Mouse (Mus musculus): ENCODE results near the gene Ptgfrn.

The Ptgfrn gene

DNA sequence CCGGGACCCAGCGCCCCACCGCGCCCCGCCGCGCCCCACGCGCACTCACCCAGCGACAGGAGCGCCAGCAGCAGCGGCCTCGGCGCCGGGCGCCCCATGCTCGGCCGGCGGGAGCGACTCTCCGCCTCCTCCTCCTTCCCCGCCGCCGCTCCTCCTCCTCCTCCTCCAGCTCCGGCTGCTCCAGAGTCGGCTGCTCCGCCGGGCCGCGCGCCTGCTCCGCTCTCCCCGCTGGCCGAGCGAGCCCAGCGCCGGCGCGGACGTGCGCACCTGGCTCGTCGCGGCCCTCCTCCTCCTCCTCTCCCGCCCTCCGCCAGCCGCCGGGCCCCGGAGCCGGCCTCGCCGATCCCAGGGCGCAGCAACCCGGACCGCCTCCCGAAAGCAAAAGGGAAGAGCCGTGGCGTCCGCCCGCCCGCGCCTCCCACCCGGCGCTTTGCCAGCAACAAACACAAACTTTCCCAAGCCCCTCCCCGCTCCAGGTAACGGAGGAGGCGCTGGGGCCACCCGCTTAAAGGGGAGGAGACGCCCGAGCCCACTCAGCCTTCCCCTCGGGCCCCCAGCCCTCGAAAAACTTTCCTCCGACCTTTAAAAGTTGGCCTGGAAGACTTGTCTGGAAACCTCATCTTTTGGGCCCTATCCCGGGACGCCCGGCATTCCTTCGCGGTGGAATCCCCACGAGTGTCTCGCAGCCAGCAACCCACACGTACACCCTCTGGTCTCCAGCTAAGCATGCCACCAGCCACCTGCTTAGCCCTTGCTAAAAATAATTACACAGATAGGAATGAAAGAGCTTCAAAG is at the start of gene Ptgfrn:
Gene Ptgfrn (minus strand): TSS at position 236 of the 795 bp plus-strand sequence.
- DNase-seq = peak; percentile 67

- no peak for DNase-seq
Measured at GRCm38 (mm10) chr3:101159701-101160100, 49.6 kb upstream of the Ptgfrn start.

- no peak for DNase-seq
Measured at GRCm38 (mm10) chr3:101154067-101154466, 44.0 kb upstream of the Ptgfrn start.

DNA sequence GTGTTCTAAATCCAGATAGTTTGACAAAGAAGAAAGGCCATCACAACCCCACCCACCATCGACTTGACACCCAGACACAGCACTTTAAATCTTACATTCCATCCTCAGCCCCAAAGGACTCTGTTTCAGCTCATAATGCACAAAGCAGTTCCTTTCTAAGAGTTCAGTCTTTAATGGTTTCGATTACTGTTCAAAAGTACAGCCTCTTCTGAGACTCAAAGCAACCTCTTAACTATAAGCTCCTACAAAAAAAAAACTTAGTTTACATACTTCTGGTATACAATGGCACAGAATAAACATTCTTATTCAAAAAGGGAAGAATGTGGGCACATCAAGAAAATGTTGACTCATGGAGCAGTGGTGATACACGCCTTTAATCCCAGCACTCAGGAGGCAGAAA is 43.3 kb upstream of the Ptgfrn start:
- DNase-seq = no peak

DNA sequence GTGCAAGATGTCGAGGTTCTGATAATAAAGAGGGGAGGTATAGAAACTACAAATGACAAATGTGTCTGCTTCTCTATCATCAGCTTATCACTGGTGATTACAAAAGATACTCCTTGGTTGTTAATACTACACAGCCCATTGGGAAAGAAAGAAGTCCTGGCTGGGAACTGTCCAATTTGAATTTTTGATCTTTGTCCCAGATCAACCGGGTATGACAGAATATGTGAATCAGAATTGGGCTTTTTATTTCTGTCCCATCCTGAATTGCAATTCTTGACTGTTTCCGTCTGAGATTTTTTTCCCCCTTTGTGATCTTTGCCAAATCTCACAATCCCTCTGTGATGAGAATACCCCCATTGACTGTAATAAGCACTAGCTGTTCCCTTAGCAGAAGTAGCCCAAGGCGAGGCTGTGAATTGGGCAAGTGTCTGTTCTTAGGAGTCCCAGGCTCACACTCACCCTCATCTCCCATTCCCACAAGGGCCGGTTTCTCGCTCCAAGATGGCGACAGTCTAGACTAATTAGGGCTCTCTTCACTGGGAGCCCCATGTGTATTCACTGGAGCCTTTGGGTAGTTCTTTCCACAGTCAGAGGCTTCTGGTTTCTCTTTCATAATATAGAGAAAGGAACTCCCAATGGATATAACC is 36.2 kb upstream of the Ptgfrn start:
- no peak for DNase-seq

DNA sequence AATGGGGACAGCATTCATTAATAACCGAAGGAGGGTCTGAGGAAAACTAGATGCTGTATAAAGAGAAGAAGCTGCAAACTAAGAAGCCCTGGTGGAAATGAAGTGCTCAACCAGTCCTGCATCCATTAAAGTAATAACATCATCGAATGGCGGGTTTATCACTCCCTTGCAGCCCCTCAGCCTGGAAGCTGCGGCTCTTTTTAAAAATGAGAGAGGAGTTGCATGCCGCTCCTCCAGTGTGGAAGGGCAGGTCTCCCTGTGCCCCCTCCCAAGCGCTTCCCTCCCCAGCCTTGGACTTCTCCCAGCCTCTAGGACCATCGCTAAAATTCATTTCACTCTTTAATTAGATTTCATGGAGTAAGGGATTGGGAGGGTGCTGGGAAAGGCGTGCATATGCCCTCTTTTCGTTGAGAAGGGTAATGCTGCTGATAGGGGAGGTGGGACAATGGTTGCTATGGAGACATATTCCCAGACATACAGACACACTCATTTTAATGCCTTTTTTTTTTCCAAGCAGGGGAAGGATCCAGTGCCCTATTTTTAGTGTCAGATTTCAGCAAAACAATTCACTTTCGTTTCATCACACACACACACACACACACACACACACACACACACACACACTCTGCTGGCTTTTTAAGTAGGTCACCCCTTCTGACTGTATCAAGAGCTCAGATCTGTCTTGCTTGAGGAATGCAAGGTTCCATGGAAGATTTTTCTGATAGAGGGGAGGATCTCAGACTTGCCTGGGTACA is 35.4 kb upstream of the Ptgfrn start:
- DNase-seq = peak; percentile 25

DNA sequence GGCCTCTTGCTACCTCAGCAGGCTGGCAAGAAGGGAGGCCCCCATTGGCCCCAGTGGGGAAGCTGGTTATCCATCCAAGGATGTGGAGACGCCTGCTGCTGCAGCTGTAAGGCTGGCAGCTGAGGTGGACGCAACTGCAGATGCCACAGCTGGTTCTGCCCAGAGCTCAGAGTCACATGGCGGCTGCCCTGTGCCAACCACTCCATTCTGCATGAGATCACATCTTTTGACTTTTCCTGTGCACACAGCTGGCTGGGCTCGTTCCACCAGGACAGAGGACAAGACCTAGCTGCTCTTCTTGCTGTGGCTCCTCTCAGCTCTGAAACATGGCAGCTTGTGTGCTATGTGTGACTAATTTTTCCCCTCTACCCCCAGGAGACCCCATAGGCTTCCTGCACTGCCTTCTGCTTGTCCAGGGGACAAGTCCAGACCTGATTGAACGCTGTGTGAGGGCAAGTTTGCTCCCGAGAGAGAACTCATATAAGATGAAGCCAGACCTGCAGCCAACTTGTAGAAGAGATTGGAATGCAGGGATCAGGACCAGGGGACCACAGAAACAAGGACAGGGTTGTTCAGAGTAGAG is 34.4 kb upstream of the Ptgfrn start:
- no peak for DNase-seq

- no peak for DNase-seq
Measured at GRCm38 (mm10) chr3:101143465-101143864, 33.4 kb upstream of the Ptgfrn start.

DNA sequence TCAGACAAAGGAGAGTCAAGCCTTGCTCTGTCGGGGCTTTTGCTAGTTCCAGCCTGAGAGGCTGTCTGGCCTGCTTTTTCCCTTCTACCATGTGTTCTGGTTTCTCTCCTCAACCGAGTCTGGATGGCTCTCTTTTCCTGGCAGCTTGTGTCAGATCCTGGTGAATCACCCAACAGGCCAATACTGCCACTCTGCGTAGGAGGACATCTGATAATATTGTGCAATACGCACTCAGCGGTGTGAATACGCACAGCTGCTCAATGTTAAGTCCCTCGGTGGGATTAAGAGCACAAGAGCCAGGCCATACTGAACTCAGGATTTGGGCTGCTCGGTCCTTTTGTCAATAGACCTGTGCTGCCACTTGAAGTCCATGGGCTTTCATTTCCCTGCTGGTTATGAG is 31.8 kb upstream of the Ptgfrn start:
- DNase-seq = no peak

GRCm38 (mm10) chr3:101139958-101140357 is 29.9 kb upstream of the Ptgfrn start:
- no peak for DNase-seq

DNA sequence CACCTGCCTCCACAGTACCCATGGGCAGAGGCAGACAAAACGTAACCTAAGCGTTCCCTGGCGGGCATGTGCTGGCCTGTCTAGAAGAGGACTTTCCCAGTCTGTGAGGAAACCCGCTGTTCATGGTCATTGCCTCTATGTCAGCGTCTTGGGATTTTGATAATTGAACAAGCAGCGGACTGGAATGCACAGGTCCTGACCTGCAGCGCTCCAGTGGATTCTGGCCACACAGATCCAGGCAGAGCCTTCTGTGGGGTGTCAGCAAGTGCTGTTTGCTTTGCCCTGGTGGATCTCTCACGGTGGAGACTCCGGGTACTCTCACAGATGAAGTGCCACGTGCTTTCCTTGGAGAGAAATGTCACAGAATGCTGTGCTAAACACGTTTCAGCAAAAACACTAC is 26.4 kb upstream of the Ptgfrn start:
- no peak for DNase-seq

- DNase-seq = no peak
Measured at GRCm38 (mm10) chr3:101134861-101135260, 24.8 kb upstream of the Ptgfrn start.

DNA sequence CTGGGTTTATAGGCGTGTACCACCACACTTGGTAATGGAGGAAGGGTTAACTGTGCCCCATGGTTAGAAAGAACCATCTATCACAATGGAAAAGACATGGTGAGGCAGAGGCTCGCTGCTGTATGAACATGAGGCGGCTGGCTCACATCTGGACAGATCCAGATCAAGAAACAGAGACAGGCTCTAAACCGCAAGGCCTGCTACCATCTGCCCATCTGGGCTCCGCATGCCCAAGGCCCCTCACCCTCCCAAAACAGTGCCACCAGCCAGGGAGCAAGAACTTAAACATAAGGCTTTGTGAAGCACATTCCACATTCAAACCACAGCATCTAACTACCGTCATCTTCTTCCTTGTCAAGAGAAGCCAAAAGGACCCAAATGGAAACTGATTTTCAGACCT is 22.9 kb upstream of the Ptgfrn start:
- DNase-seq = no peak

DNA sequence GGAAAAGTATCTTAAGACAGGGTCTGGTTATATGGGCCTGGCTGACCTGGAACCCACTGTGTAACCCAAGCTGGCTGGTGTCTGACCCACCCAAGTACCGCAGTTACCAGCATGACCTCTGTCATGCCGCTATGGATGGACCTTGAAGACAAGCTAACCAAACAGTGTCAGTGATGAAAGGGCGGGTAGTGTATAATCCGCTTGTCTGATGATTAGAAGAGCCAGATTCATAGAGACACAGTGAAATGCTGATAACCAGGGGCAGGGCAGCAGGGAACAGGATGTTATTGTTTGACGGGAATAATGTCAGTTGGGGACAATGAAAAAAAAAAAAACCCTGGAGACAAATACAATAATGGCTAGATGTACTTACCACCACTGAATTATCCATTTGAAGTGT is 21.7 kb upstream of the Ptgfrn start:
- no peak for DNase-seq

DNA sequence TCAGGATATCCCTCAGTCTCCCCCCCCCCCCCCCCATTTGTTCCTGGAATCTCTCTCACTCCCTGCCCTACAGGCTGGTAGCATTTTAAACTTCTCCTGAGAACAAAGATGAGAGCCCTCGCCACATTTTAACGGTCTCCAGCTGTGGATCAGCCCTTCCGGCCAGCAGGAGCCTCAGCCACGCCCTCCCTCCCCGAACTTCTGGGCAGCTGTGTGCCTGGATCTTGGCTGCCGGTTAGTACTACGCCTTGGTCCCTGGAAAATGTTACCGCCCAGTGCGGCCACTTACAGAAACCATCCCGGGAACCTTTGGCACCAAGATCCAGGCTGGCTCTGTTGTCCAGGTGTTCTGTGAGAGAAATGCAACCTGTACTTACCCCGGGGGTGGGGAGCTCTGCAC is 20.4 kb upstream of the Ptgfrn start:
- no peak for DNase-seq

DNA sequence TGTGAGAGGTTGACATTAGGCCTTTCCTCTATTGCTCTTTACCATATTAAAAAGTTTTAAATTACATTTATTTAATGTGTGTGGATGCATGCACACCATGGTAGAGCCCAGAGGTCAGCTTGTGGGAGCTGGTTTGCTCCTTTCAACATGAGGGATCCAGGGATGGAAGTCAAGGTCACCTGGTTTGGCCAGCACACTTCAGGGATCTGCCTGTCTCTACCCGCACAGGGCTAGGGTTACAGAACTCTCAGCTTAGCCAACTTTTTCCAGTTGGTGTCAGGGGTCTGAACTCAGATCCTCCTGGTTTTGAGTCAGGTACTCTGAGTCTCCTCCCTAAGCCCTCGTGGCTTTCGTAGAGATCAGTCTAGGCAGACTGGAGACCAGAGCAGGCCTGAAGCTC is 19.5 kb upstream of the Ptgfrn start:
- no peak for DNase-seq

DNA sequence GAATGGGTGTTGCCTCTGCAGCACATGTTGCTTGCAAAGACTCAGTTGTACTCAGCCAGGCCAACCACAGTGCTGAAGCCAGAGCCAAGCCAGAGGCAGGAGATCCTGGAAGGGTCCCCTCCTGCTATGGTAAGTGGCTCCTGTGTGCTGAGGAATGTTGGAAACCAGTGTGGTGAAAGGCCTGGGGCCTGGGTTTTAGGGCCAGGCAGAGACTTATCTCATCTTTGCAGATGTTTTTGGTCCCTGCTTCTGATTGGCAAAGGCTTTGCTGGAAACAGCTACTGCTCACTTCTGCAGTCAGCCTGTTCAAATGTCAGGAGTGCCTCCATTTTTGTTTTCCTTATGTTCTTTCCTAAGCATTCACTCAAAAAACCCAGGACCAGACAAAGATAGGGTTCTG is 19.0 kb upstream of the Ptgfrn start:
- no peak for DNase-seq

GRCm38 (mm10) chr3:101127766-101128165 is 17.7 kb upstream of the Ptgfrn start:
- DNase-seq = no peak

DNA sequence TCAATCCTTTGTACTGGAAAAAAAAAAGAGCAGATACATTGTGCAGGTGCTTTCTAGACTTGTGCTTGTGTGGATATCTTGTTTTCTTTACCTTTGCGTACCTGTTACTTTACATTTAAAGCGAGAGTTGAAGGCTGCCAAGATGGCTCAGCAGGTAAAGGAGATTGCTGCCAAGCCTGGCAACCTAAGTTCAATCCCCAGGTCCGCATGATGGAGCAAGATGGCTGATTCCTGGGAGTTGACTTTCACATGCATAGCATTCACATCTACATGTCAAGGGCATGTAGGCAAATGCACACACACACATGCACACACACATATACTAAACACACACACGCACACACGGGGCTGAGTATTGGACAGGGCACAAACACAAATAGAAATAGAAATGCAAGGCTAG is 14.6 kb upstream of the Ptgfrn start:
- DNase-seq = no peak

DNA sequence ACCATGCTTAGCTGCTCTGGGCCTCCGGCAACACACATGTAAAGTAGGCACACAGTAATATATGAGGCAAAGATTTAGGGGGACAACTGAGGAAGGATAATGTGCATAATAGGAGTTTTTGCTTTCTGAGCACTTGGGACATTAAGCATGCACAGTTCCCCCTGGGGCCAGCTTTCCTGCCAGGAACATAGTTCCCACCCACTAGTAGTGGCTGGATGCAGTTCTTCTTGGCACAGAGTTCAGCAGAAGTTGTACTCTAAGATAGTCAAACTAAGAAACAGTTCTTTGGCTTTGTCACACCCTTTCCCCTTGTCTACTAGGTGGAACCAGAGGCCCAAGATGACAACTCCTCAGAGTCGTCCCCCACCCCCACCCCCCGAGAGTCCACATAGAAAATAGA is 12.4 kb upstream of the Ptgfrn start:
- DNase-seq = no peak

DNA sequence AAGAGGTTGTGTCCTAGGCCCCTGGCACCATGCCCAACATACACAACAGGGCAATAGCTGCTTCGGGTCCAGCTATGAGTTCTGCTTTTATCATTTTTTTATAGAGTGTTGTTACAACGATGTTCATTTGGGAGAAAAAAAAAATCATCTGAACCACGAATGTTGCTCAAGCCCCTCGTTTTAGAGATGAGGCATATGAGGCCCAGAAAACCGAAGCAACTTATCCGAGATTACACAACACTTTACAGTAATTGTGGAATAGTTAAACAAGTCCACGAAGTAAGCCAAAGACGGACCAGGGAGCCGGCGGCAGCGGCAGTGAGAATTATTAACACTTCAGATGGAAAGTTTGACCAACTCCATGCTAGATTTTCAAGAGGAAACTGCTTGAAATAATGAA is 7.7 kb upstream of the Ptgfrn start:
- DNase-seq = no peak

GRCm38 (mm10) chr3:101117386-101117749 is 7.3 kb upstream of the Ptgfrn start:
- DNase-seq = no peak

Data from right cerebral cortex, postnatal 4 days (tissue).